Mouse (Mus musculus): Measurements from ENCODE around the gene Ap4b1. TPM values are rescaled to one million over a fixed set of nuclear protein-coding genes. Genes with fewer than 3 reads are reported as not detected.

Ap4b1 gene
- polyA plus RNA-seq, 1 experiment from 2014 or later = 17.5 TPM

DNA sequence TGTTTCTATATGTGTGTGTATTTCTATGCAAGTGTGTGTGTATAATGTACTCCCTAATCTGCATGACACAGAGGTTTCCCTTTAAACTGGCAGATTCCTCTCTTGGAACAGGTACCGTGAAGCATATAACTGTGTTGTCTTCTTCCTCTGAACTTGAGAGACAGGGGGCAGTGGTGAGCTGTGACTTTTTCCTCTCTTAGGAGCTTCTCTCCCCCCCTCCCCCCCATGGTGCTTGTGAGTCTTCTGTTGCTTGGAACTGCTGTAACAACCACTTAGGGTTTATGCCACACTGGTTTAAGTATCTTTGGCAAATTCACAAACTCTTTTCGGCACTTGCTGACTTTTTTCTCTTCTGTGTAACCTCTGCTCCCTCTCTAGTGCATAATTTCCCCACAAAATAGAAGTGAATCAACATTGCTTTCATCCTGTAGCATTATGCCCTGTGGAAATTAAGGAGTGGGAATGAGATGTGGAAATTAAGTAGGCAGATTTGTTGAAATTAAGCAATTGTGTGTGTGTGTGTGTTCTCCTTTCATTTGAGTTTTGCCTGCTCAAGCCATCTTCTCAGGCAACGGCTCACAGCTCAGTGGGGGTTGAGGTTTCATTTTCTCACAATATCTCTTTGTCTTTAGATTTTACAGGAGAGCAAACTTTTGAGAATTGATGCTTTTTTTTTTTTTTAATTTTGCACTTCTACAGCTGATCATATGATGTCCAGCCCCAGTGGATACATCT lies 43.4 kb downstream of the Ap4b1 start:
- ATAC-seq (replicated peaks; ENCODE audit: insufficient number of reproducible peaks, low FRiP score, low TSS enrichment) = no peak
- Histone ChIP-seq H3K9ac (ENCODE audit: low read depth, low read length) (no peak overlapping the region), H3K36me3 (ENCODE audit: control insufficient read depth, insufficient read depth, low read length) (no peaks in the 10 kb centered on the region), H3K9me3 (replicated peaks; ENCODE audit: control insufficient read depth, low read length) (no peaks in the 10 kb centered on the region), H3K27ac (ENCODE audit: low read depth, low read length) (no peak overlapping the region), H3K27me3 (ENCODE audit: control insufficient read depth, insufficient read depth, low read length) (no peaks in the 10 kb centered on the region), H3K4me2 (no peak overlapping the region), H3K4me3 (ENCODE audit: low read depth, low read length) (no peak overlapping the region), H3K4me1 (ENCODE audit: control insufficient read depth, insufficient read depth, low read length) (no peaks in the 10 kb centered on the region)
- 71% methylated on average over 3 of the region's 3 CpGs for WGBS (ENCODE audit: insufficient replicate concordance)

DNA sequence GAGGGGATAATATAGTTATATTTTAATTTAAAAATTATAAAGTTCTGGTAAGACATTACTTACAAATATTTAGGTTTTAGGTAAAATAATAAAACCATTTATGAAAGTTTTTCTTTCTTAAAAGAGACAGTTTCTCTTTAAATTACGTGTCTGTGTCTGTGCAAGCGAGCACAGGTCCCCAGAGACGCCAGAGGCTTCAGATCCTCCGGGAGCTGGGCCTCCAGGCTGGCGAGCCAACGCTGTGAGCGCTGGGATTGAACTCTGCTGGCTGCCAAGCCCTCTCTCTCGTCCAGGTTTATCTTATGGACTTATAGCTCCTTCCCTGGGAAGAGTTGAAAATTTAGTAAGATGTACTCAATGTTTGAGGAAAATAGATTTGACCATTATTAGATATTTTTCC lies 44.5 kb downstream of the Ap4b1 start:
- no peak overlapping the region for H3K4me2 ChIP-seq
- no peak for ATAC-seq (replicated peaks; ENCODE audit: insufficient number of reproducible peaks, low FRiP score, low TSS enrichment)
- H3K4me1 ChIP-seq (ENCODE audit: control insufficient read depth, insufficient read depth, low read length) = no peaks in the 10 kb centered on the region
- no peaks in the 10 kb centered on the region for H3K27me3 ChIP-seq (ENCODE audit: control insufficient read depth, insufficient read depth, low read length)
- no peak overlapping the region for H3K4me3 ChIP-seq (ENCODE audit: low read depth, low read length)
- H3K36me3 ChIP-seq (ENCODE audit: control insufficient read depth, insufficient read depth, low read length) = no peaks in the 10 kb centered on the region
- no peaks in the 10 kb centered on the region for H3K9me3 ChIP-seq (replicated peaks; ENCODE audit: control insufficient read depth, low read length)
- no peak overlapping the region for H3K27ac ChIP-seq (ENCODE audit: low read depth, low read length)
- no peak overlapping the region for H3K9ac ChIP-seq (ENCODE audit: low read depth, low read length)
- WGBS (ENCODE audit: insufficient replicate concordance) = 62% methylated on average over 8 of the region's 8 CpGs

DNA sequence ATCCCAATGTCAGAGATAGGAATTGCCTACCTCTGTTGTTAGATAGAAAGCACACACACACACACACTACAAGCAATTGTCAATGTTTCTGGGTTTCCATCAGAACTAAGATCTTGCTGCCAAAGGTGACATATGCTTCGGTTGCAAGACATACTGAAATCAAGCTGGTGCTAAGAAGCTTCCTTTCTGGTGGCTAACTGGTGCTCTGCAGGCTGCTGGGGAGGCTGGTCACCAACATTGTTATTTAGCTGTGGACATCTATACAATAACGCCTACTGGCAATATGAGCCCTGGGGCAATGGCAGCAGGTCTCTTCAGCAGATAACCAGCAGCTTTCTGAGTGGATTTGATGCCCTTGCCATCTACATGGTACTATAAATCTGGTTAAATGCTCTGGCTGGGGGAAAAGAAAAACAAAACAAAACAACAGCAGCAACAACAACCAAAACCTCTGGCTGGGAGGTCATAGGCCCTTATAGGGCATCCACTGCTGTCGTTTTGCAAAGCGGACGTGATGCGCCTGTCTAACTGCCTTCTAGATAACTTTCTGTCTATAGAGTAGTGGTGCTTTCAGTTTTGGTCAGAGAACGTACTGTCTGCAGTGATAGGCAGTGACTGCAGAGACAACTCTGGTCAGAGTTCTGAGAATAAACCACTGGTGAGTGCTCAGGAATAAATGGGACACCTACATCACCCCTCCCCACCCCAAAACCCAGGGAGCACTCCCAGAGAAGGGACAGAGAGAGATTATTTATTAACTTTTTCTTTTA lies 47.9 kb downstream of the Ap4b1 start:
- Histone ChIP-seq H3K27ac (ENCODE audit: low read depth, low read length) (no peak overlapping the region), H3K4me1 (ENCODE audit: control insufficient read depth, insufficient read depth, low read length) (no peaks in the 10 kb centered on the region), H3K9ac (ENCODE audit: low read depth, low read length) (no peak overlapping the region), H3K36me3 (ENCODE audit: control insufficient read depth, insufficient read depth, low read length) (no peaks in the 10 kb centered on the region), H3K4me3 (ENCODE audit: low read depth, low read length) (no peak overlapping the region), H3K9me3 (replicated peaks; ENCODE audit: control insufficient read depth, low read length) (no peaks in the 10 kb centered on the region), H3K4me2 (no peak overlapping the region), H3K27me3 (ENCODE audit: control insufficient read depth, insufficient read depth, low read length) (no peaks in the 10 kb centered on the region)
- no peak for ATAC-seq (replicated peaks; ENCODE audit: insufficient number of reproducible peaks, low FRiP score, low TSS enrichment)
- WGBS (ENCODE audit: insufficient replicate concordance) = 81% methylated on average over 7 of the region's 7 CpGs

DNA sequence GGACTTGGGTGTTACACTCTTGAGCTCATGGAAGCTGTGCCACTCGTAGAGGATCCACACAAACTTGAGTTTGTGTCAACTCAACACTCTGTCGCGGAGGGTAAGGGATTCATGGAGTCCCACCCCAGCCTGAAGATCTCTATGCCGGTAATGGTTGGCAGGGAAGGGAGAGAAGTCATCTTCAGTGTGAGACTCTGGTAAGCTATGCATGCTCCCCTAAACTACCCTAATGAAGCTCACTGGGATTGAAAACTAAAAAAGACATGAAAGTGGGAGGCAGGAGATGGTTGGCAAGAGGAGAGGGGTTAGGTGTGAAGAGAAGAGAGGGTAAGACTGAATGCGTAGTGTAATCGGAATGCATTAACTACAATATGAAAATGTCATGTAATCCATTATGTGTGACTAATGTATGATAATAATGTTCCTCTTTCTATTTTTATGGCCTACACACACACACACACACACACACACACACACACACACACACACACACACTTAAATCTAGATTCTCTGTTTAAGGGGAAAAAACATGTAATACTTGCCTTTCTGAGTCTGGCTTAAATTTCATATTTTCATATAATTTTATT lies 48.8 kb downstream of the Ap4b1 start:
- Histone ChIP-seq H3K9ac (ENCODE audit: low read depth, low read length) (no peak overlapping the region), H3K4me3 (ENCODE audit: low read depth, low read length) (no peak overlapping the region), H3K27me3 (ENCODE audit: control insufficient read depth, insufficient read depth, low read length) (no peaks in the 10 kb centered on the region), H3K9me3 (replicated peaks; ENCODE audit: control insufficient read depth, low read length) (no peaks in the 10 kb centered on the region), H3K36me3 (ENCODE audit: control insufficient read depth, insufficient read depth, low read length) (no peaks in the 10 kb centered on the region), H3K27ac (ENCODE audit: low read depth, low read length) (no peak overlapping the region), H3K4me1 (ENCODE audit: control insufficient read depth, insufficient read depth, low read length) (no peaks in the 10 kb centered on the region), H3K4me2 (no peak overlapping the region)
- no peak for ATAC-seq (replicated peaks; ENCODE audit: insufficient number of reproducible peaks, low FRiP score, low TSS enrichment)
- WGBS (ENCODE audit: insufficient replicate concordance) = 86% methylated on average over 6 of the region's 6 CpGs

DNA sequence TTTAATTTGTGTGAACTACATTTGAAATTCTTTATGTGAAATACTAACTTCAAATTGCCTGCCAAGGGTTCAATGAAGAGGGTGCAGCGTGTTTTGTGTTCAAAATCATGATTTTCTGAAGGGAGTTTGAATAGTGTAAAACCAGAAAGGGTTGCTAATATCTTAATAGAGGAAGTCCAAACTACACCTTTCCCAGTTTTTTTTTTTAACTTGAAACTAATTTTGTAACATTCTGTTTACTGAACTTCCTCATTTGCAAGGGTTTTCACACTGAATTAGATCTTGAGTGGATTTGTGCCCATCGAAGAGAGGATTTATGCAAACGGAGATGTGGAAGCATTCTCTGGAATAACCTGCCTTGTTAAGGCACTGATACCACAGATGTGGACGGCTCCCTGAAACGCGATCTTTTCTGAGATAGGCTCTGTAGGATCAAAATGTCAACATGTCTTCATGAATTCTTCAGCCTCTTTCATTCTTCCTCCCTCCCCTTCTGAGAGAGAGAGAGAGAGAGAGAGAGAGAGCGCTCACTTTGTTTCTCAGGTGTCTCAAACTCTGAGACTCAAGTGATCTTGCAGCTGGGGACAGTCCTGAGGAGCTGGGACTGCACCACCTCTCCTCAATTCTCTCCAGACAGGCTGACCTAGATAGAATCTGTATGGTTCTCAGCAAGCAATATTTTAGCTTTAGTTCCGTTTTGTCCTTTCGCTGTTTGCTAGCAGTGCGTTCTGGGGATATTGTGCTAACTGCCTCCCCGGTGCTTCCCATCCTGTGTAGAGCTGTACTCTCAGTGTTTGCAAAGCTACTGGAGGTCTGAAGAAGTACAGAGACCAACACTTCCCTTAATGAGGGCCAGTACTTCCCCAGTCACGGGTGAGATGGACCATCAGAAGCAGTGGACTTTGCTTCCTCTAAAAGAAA lies 49.8 kb downstream of the Ap4b1 start, which contains the start of gene Ptpn22:
Ptpn22 (plus strand) TSS at position 915 of the 921 bp plus-strand sequence.
- Histone ChIP-seq H3K4me3 (ENCODE audit: low read depth, low read length) (no peak within 1 kb of the TSS), H3K27me3 (ENCODE audit: control insufficient read depth, insufficient read depth, low read length) (no peaks in the 10 kb centered on the region), H3K36me3 (ENCODE audit: control insufficient read depth, insufficient read depth, low read length) (no peaks in the 10 kb centered on the region), H3K4me2 (no peak within 1 kb of the TSS), H3K4me1 (ENCODE audit: control insufficient read depth, insufficient read depth, low read length) (no peaks in the 10 kb centered on the region), H3K9me3 (replicated peaks; ENCODE audit: control insufficient read depth, low read length) (no peaks in the 10 kb centered on the region), H3K9ac (ENCODE audit: low read depth, low read length) (no peak within 1 kb of the TSS), H3K27ac (ENCODE audit: low read depth, low read length) (no peak within 1 kb of the TSS)
- 68% methylated on average over 12 of the region's 12 CpGs for WGBS (ENCODE audit: insufficient replicate concordance)
- ATAC-seq (replicated peaks; ENCODE audit: insufficient number of reproducible peaks, low FRiP score, low TSS enrichment) = no peak

DNA sequence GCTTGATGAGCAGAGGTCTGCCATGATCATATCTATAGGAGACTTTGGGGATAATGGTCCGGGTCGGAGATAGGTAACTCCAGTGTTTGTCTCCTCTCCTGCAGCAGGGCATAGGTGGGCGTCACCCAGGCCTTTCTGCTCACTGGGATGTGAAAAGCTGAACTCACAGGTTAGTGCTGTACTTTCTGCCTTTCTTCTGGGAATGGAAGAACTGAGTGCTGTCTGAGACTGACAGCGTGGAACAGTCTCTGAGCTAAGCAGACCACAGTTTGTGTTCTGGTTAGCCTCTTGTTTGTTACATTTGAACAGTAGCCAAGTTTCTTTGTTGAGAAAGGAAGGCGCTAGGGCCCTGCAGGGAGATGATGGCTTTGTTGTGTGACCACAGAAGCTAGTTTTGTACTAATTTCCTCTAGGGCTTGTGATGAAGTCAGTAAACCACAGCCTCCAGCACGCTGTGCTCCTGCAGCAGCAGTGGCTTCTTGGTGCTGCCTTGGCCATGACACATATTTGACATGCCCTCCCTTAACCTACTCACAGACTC lies 50.6 kb downstream of the Ap4b1 start:
- Histone ChIP-seq H3K4me1 (ENCODE audit: control insufficient read depth, insufficient read depth, low read length) (no peaks in the 10 kb centered on the region), H3K4me2 (no peak overlapping the region), H3K9me3 (replicated peaks; ENCODE audit: control insufficient read depth, low read length) (no peaks in the 10 kb centered on the region), H3K4me3 (ENCODE audit: low read depth, low read length) (no peak overlapping the region), H3K27me3 (ENCODE audit: control insufficient read depth, insufficient read depth, low read length) (no peaks in the 10 kb centered on the region), H3K36me3 (ENCODE audit: control insufficient read depth, insufficient read depth, low read length) (no peaks in the 10 kb centered on the region), H3K9ac (ENCODE audit: low read depth, low read length) (no peak overlapping the region), H3K27ac (ENCODE audit: low read depth, low read length) (no peak overlapping the region)
- WGBS (ENCODE audit: insufficient replicate concordance) = 67% methylated on average over 6 of the region's 6 CpGs
- ATAC-seq (replicated peaks; ENCODE audit: insufficient number of reproducible peaks, low FRiP score, low TSS enrichment) = no peak

DNA sequence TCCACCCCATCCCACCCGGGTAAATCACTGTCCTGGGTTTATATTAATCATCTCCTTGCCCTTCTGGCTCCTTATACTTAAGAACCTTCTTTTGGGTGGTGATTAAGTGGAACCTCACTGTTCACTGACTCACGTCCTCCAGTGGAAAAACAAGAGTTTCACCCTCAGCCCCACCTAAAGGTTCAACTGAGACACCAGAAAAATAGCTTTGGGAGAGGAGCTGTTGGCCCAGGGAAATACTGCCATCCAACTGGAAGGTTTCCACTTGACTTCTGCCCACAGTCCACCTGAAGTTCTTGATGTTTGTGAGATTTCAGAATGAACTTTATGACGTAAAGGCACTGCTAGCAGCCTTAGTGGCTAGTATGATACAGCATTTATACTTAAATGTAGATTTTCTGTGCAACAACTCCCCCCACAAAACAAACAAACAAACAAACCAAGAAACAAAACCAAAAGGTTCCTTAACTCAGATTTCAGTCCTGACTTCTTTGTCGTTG lies 53.5 kb downstream of the Ap4b1 start:
- WGBS (ENCODE audit: insufficient replicate concordance) = 82% methylated on average over 4 of the region's 4 CpGs
- H3K9me3 ChIP-seq (replicated peaks; ENCODE audit: control insufficient read depth, low read length) = no peaks in the 10 kb centered on the region

DNA sequence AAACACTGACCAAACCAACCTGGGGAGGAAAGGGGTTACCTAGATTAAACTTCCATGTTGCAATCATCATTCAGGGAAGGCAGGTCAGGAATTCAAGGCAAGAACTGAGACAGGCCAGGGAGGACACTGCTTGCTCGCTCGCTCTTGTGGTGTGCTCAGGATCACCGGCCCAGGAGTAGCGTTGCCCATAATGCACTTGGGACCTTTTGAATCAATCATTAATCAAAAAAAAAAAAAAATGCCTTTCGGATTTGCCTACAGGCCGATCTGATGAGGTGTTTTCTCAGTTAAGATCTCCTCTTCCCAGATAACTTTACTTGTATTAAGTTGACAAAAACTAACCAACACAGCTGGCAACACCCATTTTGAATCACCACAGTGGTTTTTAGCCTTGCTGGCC lies 54.9 kb downstream of the Ap4b1 start:
- Histone ChIP-seq H3K36me3 (ENCODE audit: control insufficient read depth, insufficient read depth, low read length) (no peaks in the 10 kb centered on the region), H3K9me3 (replicated peaks; ENCODE audit: control insufficient read depth, low read length) (no peaks in the 10 kb centered on the region), H3K4me2 (no peak overlapping the region), H3K27ac (ENCODE audit: low read depth, low read length) (no peak overlapping the region), H3K4me3 (ENCODE audit: low read depth, low read length) (no peak overlapping the region), H3K9ac (ENCODE audit: low read depth, low read length) (no peak overlapping the region), H3K27me3 (ENCODE audit: control insufficient read depth, insufficient read depth, low read length) (no peaks in the 10 kb centered on the region), H3K4me1 (ENCODE audit: control insufficient read depth, insufficient read depth, low read length) (no peaks in the 10 kb centered on the region)
- 83% methylated on average over 6 of the region's 6 CpGs for WGBS (ENCODE audit: insufficient replicate concordance)
- ATAC-seq (replicated peaks; ENCODE audit: insufficient number of reproducible peaks, low FRiP score, low TSS enrichment) = no peak

More for the DNA sequence above, 53.5 kb downstream of the Ap4b1 start:
- Histone ChIP-seq H3K27ac (ENCODE audit: low read depth, low read length) (no peak overlapping the region), H3K36me3 (ENCODE audit: control insufficient read depth, insufficient read depth, low read length) (no peaks in the 10 kb centered on the region), H3K4me2 (no peak overlapping the region), H3K9ac (ENCODE audit: low read depth, low read length) (no peak overlapping the region), H3K27me3 (ENCODE audit: control insufficient read depth, insufficient read depth, low read length) (no peaks in the 10 kb centered on the region), H3K4me3 (ENCODE audit: low read depth, low read length) (no peak overlapping the region), H3K4me1 (ENCODE audit: control insufficient read depth, insufficient read depth, low read length) (no peaks in the 10 kb centered on the region)
- no peak for ATAC-seq (replicated peaks; ENCODE audit: insufficient number of reproducible peaks, low FRiP score, low TSS enrichment)

Measured in heart, embryonic 11.5 days (tissue).